Mouse (Mus musculus) forebrain, postnatal 0 days (tissue): Measurements from ENCODE around the gene Rpl9-ps6. TPM values are rescaled to one million over a fixed set of nuclear protein-coding genes. Genes with fewer than 3 reads are reported as not detected.
A peak's percentile ranks its signal among the peaks of the same experiment; 100 is the strongest.

ENCODE experiments used
- ATAC-seq: fragments of 200-750 bp; cut with Nextera tagmentation; 2 replicates; pipeline ENCODE4 v1.8.0; 2017; ENCODE audit warnings: mild to moderate bottlenecking, moderate library complexity
- DNase-seq: peaks from one replicate; pipeline ENCODE4 v3.0.0-alpha.2; 2015
- H3K27ac ChIP-seq: fragments of 300-500 bp; sonication (generic); 2 replicates; pipeline ENCODE4 v1.5.1; 2014; ENCODE audit warnings: low read depth, mild to moderate bottlenecking, antibody characterized with exemption, low read length, moderate library complexity, mixed read lengths
- H3K27me3 ChIP-seq: fragments of 300-500 bp; sonication (generic); 2 replicates; pipeline ENCODE4 v1.6.1; 2014; ENCODE audit warnings: mild to moderate bottlenecking, low read length, mixed read lengths; ENCODE audit not compliant: insufficient read depth
- H3K36me3 ChIP-seq: fragments of 300-500 bp; sonication (generic); 2 replicates; pipeline ENCODE4 v1.6.1; 2014; ENCODE audit warnings: mild to moderate bottlenecking, moderate library complexity; ENCODE audit not compliant: insufficient read depth
- H3K4me1 ChIP-seq: fragments of 300-500 bp; sonication (generic); 2 replicates; pipeline ENCODE4 v1.6.1; 2014; ENCODE audit warnings: antibody characterized with exemption; ENCODE audit not compliant: insufficient read depth
- H3K4me2 ChIP-seq: fragments of 300-500 bp; sonication (generic); 2 replicates; pipeline ENCODE4 v1.6.1; 2014; ENCODE audit warnings: low read depth, mild to moderate bottlenecking, moderate library complexity
- H3K4me3 ChIP-seq: fragments of 300-500 bp; sonication (generic); 2 replicates; pipeline ENCODE4 v1.5.1; 2014; ENCODE audit warnings: low read depth, low read length, mixed read lengths
- H3K9ac ChIP-seq: fragments of 300-500 bp; sonication (generic); 2 replicates; pipeline ENCODE4 v1.6.1; 2014; ENCODE audit warnings: mild to moderate bottlenecking
- H3K9me3 ChIP-seq: fragments of 300-500 bp; sonication (generic); 2 replicates; pipeline ENCODE4 v1.6.1; 2016; ENCODE audit warnings: low read length
- CTCF ChIP-seq: sonication (generic); IDR thresholded peaks from 2 replicates; pipeline ENCODE4 v1.5.1; 2016; ENCODE audit warnings: antibody characterized with exemption, control low read depth, low read depth
- WGBS: fragments of 180-500 bp; shearing (Covaris S2); extraction: QIAGEN DNeasy Blood & Tissue Kit; methylation state at CpG from one replicate; pipeline ENCODE4 v1.1.7; 2014; 5-methylcytosine and 5-hydroxymethylcytosine counted together
- polyA plus RNA-seq: library from polyadenylated mRNA; unstranded; fragments of >200 nt; fragmentation: Nextera tagmentation; extraction: Ambion mirVana; gene quantifications from 2 replicates; pipeline ENCODE4 v1.2.1, GENCODE M21; 2015
- total RNA-seq: library from RNA; depleted of rRNA; stranded (reverse); fragments of >200 nt; gene quantifications from 2 replicates; pipeline ENCODE4 v1.2.3, GENCODE M21; 2014; rRNA removed

Gene Rpl9-ps6
- total RNA-seq (94.9 and 106 TPM in 2 replicates), polyA plus RNA-seq (54.1 and 69.9 TPM in 2 replicates)

GRCm38 (mm10) chr19:32466478-32466877, at the start of gene Rpl9-ps6:
Gene Rpl9-ps6, minus strand, starts transcription at chr19:32466578.
- Histone ChIP-seq H3K27ac (no peak within 1 kb of the TSS), H3K9me3 (no peaks in the 10 kb centered on the region), H3K27me3 (no peaks in the 10 kb centered on the region), H3K4me1 (no peaks in the 10 kb centered on the region), H3K36me3 (no peaks in the 10 kb centered on the region), H3K4me3 (no peak within 1 kb of the TSS), H3K4me2 (no peak within 1 kb of the TSS), H3K9ac (no peak within 1 kb of the TSS)
- TF ChIP-seq CTCF: no peak
- 77% methylated on average over 5 of the region's 6 CpGs for WGBS
- no peak for DNase-seq
- ATAC-seq: no peak

GRCm38 (mm10) chr19:32512518-32512917, 46.1 kb upstream of the Rpl9-ps6 start:
- Histone ChIP-seq H3K9ac (no peak overlapping the region), H3K27ac (no peak overlapping the region), H3K27me3 (no peaks in the 10 kb centered on the region), H3K4me2 (no peak overlapping the region), H3K36me3 (peaks cover 28% of the 10 kb centered on the region), H3K4me3 (no peak overlapping the region), H3K4me1 (no peaks in the 10 kb centered on the region), H3K9me3 (no peaks in the 10 kb centered on the region)
- ATAC-seq (no peak), DNase-seq (no peak)
- WGBS: 45% methylated on average over 1 of the region's 1 CpGs
- 0 out of 2 replicates have a peak, but pooled peaks have one; percentile 8 for TF ChIP-seq CTCF

- H3K9me3 ChIP-seq: no peaks in the 10 kb centered on the region
- H3K27me3 ChIP-seq: no peaks in the 10 kb centered on the region
- DNase-seq (no peak), ATAC-seq (no peak)
- H3K4me1 ChIP-seq: no peaks in the 10 kb centered on the region
- H3K4me3 ChIP-seq: no peak overlapping the region
- no peak overlapping the region for H3K9ac ChIP-seq
- WGBS: 99% methylated on average over 6 of the region's 6 CpGs
- TF ChIP-seq CTCF: no peak
- no peak overlapping the region for H3K4me2 ChIP-seq
- H3K36me3 ChIP-seq: peaks cover 21% of the 10 kb centered on the region
- no peak overlapping the region for H3K27ac ChIP-seq
These were observed 44.6 kb upstream of the Rpl9-ps6 start for GRCm38 (mm10) chr19:32510962-32511361.

DNA sequence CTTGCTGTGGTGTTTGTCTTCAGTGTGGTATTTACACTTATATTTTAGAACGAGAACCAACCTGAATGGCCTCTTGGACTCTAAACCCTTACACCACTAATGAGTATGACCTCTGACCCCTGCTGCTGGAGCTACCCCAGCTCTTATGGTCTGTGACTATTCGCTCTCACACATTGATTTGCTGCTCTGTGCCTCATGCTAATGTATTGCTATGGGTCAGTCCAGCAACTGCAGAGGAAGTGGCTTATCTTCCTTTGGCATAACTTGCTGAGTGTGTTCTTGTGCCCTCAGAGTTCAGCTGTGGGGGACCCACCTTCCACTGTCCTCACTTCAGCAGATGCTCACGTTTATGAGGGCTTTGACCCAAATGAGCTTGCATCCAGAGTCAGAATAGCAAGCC, 43.9 kb upstream of the Rpl9-ps6 start:
- Histone ChIP-seq H3K27ac (no peak overlapping the region), H3K27me3 (no peaks in the 10 kb centered on the region), H3K9me3 (no peaks in the 10 kb centered on the region), H3K9ac (no peak overlapping the region), H3K4me1 (no peaks in the 10 kb centered on the region), H3K36me3 (peaks cover 27% of the 10 kb centered on the region), H3K4me2 (no peak overlapping the region), H3K4me3 (no peak overlapping the region)
- no peak for DNase-seq
- TF ChIP-seq CTCF: no peak
- ATAC-seq: no peak
- 83% methylated on average over 3 of the region's 3 CpGs for WGBS

DNA sequence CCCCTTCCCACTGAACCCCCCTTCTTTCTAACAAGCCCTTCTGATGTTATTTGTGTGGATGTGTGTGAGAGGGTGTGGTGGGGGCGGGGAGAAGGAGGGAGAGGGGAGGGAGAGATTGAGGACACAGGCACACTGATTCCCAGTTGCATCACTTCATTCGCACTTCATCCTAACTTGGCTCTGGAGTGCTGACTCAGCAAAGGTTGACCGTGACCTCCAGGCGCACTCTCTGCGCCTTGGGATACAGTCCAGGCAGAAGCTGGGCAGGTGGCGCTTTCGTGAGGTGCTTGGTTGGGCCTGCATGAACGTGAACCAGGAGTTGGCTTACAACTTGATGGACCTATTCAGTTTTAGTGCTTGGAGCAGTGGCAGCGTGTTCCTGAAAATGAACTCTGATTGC, 41.1 kb upstream of the Rpl9-ps6 start:
- no peaks in the 10 kb centered on the region for H3K9me3 ChIP-seq
- no peak overlapping the region for H3K4me2 ChIP-seq
- H3K9ac ChIP-seq: no peak overlapping the region
- H3K4me3 ChIP-seq: no peak overlapping the region
- TF ChIP-seq CTCF: no peak
- WGBS: 92% methylated on average over 9 of the region's 9 CpGs
- H3K27ac ChIP-seq: no peak overlapping the region
- no peaks in the 10 kb centered on the region for H3K27me3 ChIP-seq
- H3K36me3 ChIP-seq: peaks cover 20% of the 10 kb centered on the region
- no peak for DNase-seq
- H3K4me1 ChIP-seq: no peaks in the 10 kb centered on the region
- ATAC-seq: no peak

DNA sequence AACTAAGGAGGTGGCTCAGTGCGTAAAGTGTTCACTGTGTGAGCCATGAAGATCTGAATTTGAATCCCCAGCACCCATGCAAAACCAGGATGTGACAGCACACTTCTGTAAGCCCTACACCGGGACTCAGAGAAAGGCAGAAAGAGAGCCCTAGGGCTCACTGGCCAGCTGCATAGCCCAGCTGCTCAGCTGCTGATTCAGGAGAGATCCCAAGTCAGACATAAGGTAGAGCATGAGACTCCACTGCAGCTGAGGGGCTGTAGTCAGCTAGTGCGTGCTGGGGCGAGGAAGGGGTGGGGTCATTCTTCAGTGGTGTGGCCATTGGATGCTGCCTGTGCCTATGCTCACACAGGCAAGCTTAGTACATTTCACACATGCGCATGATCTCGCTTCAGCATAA, 40.7 kb upstream of the Rpl9-ps6 start:
- ATAC-seq (no peak), DNase-seq (no peak)
- no peaks in the 10 kb centered on the region for H3K9me3 ChIP-seq
- no peak overlapping the region for H3K27ac ChIP-seq
- no peak for TF ChIP-seq CTCF
- H3K36me3 ChIP-seq: peaks cover 20% of the 10 kb centered on the region
- H3K9ac ChIP-seq: no peak overlapping the region
- H3K4me3 ChIP-seq: no peak overlapping the region
- H3K4me1 ChIP-seq: no peaks in the 10 kb centered on the region
- WGBS: 92% methylated on average over 6 of the region's 6 CpGs
- no peak overlapping the region for H3K4me2 ChIP-seq
- no peaks in the 10 kb centered on the region for H3K27me3 ChIP-seq

DNA sequence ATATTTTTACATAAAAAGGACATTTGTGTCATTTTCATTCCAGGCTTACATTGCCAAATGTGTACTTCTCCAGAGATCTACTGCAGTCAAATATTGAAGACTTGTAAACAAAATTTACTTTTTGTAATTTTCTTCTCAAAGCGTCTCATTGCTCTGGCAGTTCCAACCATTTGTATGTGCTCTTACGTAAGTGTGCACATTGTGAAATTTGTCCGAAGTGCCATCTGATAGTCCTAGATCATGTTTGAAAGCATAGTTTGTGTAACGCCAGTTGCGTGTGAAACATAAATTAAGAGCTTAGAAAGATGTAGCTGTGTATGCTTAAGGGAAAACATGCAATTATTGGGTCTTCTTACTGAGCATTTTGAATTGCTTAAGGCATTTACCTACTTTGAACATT, 40.1 kb upstream of the Rpl9-ps6 start:
- 90% methylated on average over 5 of the region's 5 CpGs for WGBS
- ATAC-seq: no peak
- no peak overlapping the region for H3K9ac ChIP-seq
- H3K4me3 ChIP-seq: no peak overlapping the region
- H3K27me3 ChIP-seq: no peaks in the 10 kb centered on the region
- no peak for TF ChIP-seq CTCF
- H3K27ac ChIP-seq: no peak overlapping the region
- H3K4me1 ChIP-seq: no peaks in the 10 kb centered on the region
- DNase-seq: no peak
- H3K4me2 ChIP-seq: no peak overlapping the region
- H3K9me3 ChIP-seq: no peaks in the 10 kb centered on the region
- peaks cover 20% of the 10 kb centered on the region for H3K36me3 ChIP-seq

DNA sequence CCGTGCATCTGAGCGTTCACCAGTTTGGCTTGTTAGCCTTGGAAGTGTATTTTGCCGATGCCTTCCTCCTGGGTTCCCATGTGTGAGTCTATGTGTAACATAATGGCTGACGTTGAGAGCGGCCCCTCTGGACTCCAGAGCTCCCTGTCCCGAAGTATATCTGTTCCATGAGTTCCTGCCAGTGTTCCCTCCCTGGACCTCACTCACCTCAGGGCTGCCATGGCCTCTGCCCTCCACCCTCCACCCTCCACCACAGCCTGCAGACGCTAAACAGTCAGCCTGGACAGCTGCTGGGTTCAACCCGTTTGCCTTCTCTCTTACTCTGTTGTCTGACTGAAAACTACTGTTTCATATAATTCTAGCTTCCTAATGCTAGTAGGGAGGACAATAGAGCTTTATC, 39.7 kb upstream of the Rpl9-ps6 start:
- H3K27me3 ChIP-seq: no peaks in the 10 kb centered on the region
- no peak overlapping the region for H3K27ac ChIP-seq
- 86% methylated on average over 8 of the region's 8 CpGs for WGBS
- H3K4me3 ChIP-seq: no peak overlapping the region
- H3K9me3 ChIP-seq: no peaks in the 10 kb centered on the region
- H3K4me1 ChIP-seq: no peaks in the 10 kb centered on the region
- DNase-seq: no peak
- H3K4me2 ChIP-seq: no peak overlapping the region
- no peak for TF ChIP-seq CTCF
- peaks cover 20% of the 10 kb centered on the region for H3K36me3 ChIP-seq
- no peak overlapping the region for H3K9ac ChIP-seq
- ATAC-seq: no peak
